Mouse (Mus musculus) lung, adult 10 weeks (tissue): ENCODE data around the gene Wdfy4. TPM values are rescaled to one million over a fixed set of nuclear protein-coding genes. Genes with fewer than 3 reads are reported as not detected.

Experiments used
- polyA plus RNA-seq: library from polyadenylated mRNA; stranded (reverse); fragments of 350-450 nt; fragmentation: Illumina TruSeq; extraction: RNeasy Lipid Tissue Mini Kit (QIAGEN cat#74804); gene quantifications from one replicate; pipeline ENCODE4 v1.2.3, GENCODE M21; 2014; ENCODE audit warnings: low read depth, low replicate concordance; ENCODE audit not compliant: insufficient read depth

The Wdfy4 gene
- 5.0 TPM for polyA plus RNA-seq

DNA sequence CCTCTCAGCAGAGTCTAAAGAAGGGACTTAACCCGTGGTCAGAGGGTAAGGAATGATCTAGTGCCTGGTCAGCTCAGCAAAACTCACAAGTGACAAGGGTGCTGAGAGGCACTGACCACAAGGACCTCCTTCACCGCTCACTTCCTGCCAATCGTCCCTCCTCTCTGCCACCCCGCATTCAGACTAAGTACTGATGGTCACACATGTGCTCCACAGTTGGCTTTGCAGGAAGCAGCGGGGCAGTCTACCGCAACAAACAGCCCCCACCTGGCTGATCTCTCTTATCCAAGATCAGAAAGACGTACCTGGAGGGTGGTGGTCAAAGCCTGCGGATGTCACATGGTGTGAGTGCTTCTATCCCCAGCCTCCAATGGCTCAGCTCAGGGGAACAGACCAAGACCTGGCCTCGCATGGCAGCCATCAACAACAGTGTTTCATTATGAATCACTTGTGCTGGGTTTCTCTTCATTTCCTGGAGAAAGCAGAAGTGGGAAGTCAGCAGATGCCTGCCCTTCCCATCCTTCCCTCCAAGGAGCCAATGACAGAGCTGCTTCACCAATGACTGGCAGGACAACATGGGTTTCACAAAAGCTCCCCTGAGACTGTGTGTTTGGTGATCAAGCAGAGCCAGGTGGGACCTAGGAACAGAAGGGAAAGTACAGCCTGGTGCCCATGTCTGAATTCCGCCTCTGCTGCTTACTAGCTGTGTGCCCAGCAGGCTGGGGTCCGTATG, at the start of gene Wdfy4:
TSS of gene Wdfy4 (minus strand) at position 441 of the 733 bp plus-strand sequence.

GRCm38 (mm10) chr14:33213823-33214766, 28.8 kb upstream of the Wdfy4 start, which contains the start of gene Arhgap22:
TSS of gene Arhgap22 (plus strand) at chr14:33214026.

DNA sequence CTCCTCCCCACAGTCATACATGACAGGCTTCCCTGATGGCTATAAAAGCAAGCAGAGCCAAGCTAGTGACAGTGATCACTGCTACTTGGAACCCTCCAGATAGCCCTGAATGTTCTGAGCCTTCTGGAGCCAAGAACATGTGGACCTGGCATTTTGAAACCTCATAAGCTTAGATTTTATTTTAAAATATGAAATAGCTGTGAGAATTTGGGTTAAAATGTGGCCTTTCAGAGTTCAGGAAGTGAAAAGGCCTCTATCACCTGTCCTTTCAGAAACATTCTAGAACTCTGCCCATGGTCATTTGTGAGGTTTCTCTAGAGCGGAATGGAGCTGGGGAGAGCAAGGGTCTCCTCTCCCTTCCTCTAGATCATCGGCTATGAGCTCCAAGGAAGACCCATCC, 194.2 kb downstream of the Wdfy4 start, which contains the start of gene Lrrc18:
TSS of gene Lrrc18 (plus strand) at position 301 of the 400 bp plus-strand sequence.

Other genes with a start within 250 kb of the Wdfy4 start
- gene Lrrc18, start 194.1 kb downstream of the Wdfy4 start, polyA plus RNA-seq = 1.7 TPM
- gene Arhgap22, start 28.5 kb upstream of the Wdfy4 start, polyA plus RNA-seq = 11.7 TPM